Mouse (Mus musculus) MEL (cell line): ENCODE data around the gene Mtx1. TPM values are rescaled to one million over a fixed set of nuclear protein-coding genes. Genes with fewer than 3 reads are reported as not detected.
A peak's percentile ranks its signal among the peaks of the same experiment; 100 is the strongest.

Experiments used
- DNase-seq: peaks from one replicate; pipeline ENCODE4 v3.0.0; 2011; ENCODE audit warnings: low read depth, low spot score
- H3K27ac ChIP-seq: 2 replicates; pipeline ENCODE4 v1.5.1; 2012; ENCODE audit warnings: low read depth, mild to moderate bottlenecking, control low read depth, low read length, moderate library complexity; ENCODE audit not compliant: control insufficient read depth
- H3K27me3 ChIP-seq, 2 experiments: fragments of 150-350 bp in 1 of 2; sonication (generic) in 1 of 2; 2 replicates each; pipeline ENCODE4 v1.6.1; 2012; ENCODE audit warnings: low read length in 2 of 2, mild to moderate bottlenecking in 2 of 2, improper control_type of control experiment in 1 of 2, moderate library complexity in 1 of 2; ENCODE audit not compliant: insufficient read depth in 2 of 2, control insufficient read depth in 1 of 2
- H3K36me3 ChIP-seq, 2 experiments: 2 replicates each; pipeline ENCODE4 v1.6.1; 2012 to 2014; ENCODE audit warnings: low read length in 2 of 2, improper control_type of control experiment in 1 of 2, inconsistent platforms in 1 of 2, mild to moderate bottlenecking in 1 of 2; ENCODE audit not compliant: insufficient read depth in 2 of 2, control insufficient read depth in 1 of 2
- H3K4me1 ChIP-seq, 2 experiments: fragments of 150-350 bp in 1 of 2; sonication (generic) in 1 of 2; 2 replicates each; pipeline ENCODE4 v1.6.1; 2012; ENCODE audit warnings: low read length in 2 of 2, improper control_type of control experiment in 1 of 2, mild to moderate bottlenecking in 1 of 2; ENCODE audit not compliant: insufficient read depth in 2 of 2, control insufficient read depth in 1 of 2
- H3K4me3 ChIP-seq, 2 experiments: fragments of 150-350 bp in 1 of 2; sonication (generic) in 1 of 2; 2 replicates each; pipeline ENCODE4 v1.5.1; 2012; ENCODE audit warnings: low read depth in 2 of 2, low read length in 2 of 2, mild to moderate bottlenecking in 2 of 2, moderate library complexity in 2 of 2, control low read depth in 1 of 2, improper control_type of control experiment in 1 of 2; ENCODE audit not compliant: control insufficient read depth in 1 of 2, insufficient read depth in 1 of 2
- H3K79me2 ChIP-seq: 2 replicates; pipeline ENCODE4 v1.6.1; 2012; ENCODE audit warnings: mild to moderate bottlenecking, low read length, moderate library complexity; ENCODE audit not compliant: control insufficient read depth, poor library complexity, insufficient read depth
- H3K9ac ChIP-seq: 2 replicates; pipeline ENCODE4 v1.6.1; 2012; ENCODE audit warnings: low read depth, mild to moderate bottlenecking, control low read depth, low read length, moderate library complexity; ENCODE audit not compliant: control insufficient read depth, poor library complexity, severe bottlenecking
- H3K9me3 ChIP-seq: fragments of 150-350 bp; sonication (generic); replicated peaks from 2 replicates; pipeline ENCODE4 v1.6.1; 2012; ENCODE audit warnings: mild to moderate bottlenecking, low read length, improper control_type of control experiment, moderate library complexity; ENCODE audit not compliant: insufficient read depth
- BHLHE40 ChIP-seq: IDR thresholded peaks from 2 replicates; pipeline ENCODE4 v1.6.1; 2012; ENCODE audit warnings: low read depth, mild to moderate bottlenecking, inconsistent platforms, low read length, improper control_type of control experiment, borderline replicate concordance
- CHD1 ChIP-seq: IDR thresholded peaks from 2 replicates; pipeline ENCODE4 v1.6.1; 2012; ENCODE audit warnings: low read depth, mild to moderate bottlenecking, inconsistent platforms, low read length, improper control_type of control experiment
- CHD2 ChIP-seq: IDR thresholded peaks from 2 replicates; pipeline ENCODE4 v1.6.1; 2011; ENCODE audit warnings: low read length, improper control_type of control experiment
- E2F4 ChIP-seq: IDR thresholded peaks from 2 replicates; pipeline ENCODE4 v1.6.1; 2011; ENCODE audit warnings: low read depth, low read length, improper control_type of control experiment, borderline replicate concordance
- EP300 ChIP-seq, 2 experiments: IDR thresholded peaks; 2 replicates each; pipeline ENCODE4 v1.6.1; 2011; ENCODE audit warnings: improper control_type of control experiment in 2 of 2, low read length in 2 of 2, low read depth in 1 of 2, mild to moderate bottlenecking in 1 of 2
- ETS1 ChIP-seq: IDR thresholded peaks from 2 replicates; pipeline ENCODE4 v1.6.1; 2012; ENCODE audit warnings: low read depth, mild to moderate bottlenecking, inconsistent platforms, low read length, improper control_type of control experiment, moderate library complexity
- GATA1 ChIP-seq: IDR thresholded peaks from 2 replicates; pipeline ENCODE4 v1.6.1; 2011; ENCODE audit warnings: low read depth, low read length, improper control_type of control experiment
- JUND ChIP-seq: IDR thresholded peaks from 2 replicates; pipeline ENCODE4 v1.6.1; 2011; ENCODE audit warnings: low read depth, mild to moderate bottlenecking, improper control_type of control experiment, low read length
- MAX ChIP-seq: IDR thresholded peaks from 2 replicates; pipeline ENCODE4 v1.6.1; 2011; ENCODE audit warnings: low read length, improper control_type of control experiment
- MAZ ChIP-seq: IDR thresholded peaks from 2 replicates; pipeline ENCODE4 v1.6.1; 2012; ENCODE audit warnings: low read depth, mild to moderate bottlenecking, inconsistent platforms, low read length, improper control_type of control experiment
- MEF2A ChIP-seq: IDR thresholded peaks from 2 replicates; pipeline ENCODE4 v1.6.1; 2014; ENCODE audit warnings: low read depth, mild to moderate bottlenecking, inconsistent platforms, low read length, improper control_type of control experiment; ENCODE audit not compliant: poor library complexity, insufficient replicate concordance, severe bottlenecking; ENCODE audit errors: extremely low read depth
- MXI1 ChIP-seq: IDR thresholded peaks from 2 replicates; pipeline ENCODE4 v1.6.1; 2011; ENCODE audit warnings: mild to moderate bottlenecking, low read depth, low read length, improper control_type of control experiment
- MYC ChIP-seq: IDR thresholded peaks from 2 replicates; pipeline ENCODE4 v1.6.1; 2011; ENCODE audit warnings: low read depth, mild to moderate bottlenecking, low read length, improper control_type of control experiment, moderate library complexity
- NELFE ChIP-seq: IDR thresholded peaks from 2 replicates; pipeline ENCODE4 v1.6.1; 2011; ENCODE audit warnings: low read depth, low read length, improper control_type of control experiment
- NRF1 ChIP-seq: IDR thresholded peaks from 2 replicates; pipeline ENCODE4 v1.6.1; 2014; ENCODE audit warnings: low read depth, mild to moderate bottlenecking, inconsistent platforms, low read length, improper control_type of control experiment, moderate library complexity; ENCODE audit not compliant: poor library complexity, insufficient read depth, severe bottlenecking
- POLR2A ChIP-seq, 2 experiments: IDR thresholded peaks; 2 replicates each; pipeline ENCODE4 v1.6.1; 2011 to 2012; ENCODE audit warnings: low read length in 2 of 2, mild to moderate bottlenecking in 2 of 2, control low read depth in 1 of 2, improper control_type of control experiment in 1 of 2, low read depth in 1 of 2, moderate library complexity in 1 of 2; ENCODE audit not compliant: control insufficient read depth in 1 of 2, insufficient read depth in 1 of 2, poor library complexity in 1 of 2
- POLR2AphosphoS5 ChIP-seq: IDR thresholded peaks from 2 replicates; pipeline ENCODE4 v1.6.1; 2012; ENCODE audit warnings: low read depth, borderline replicate concordance, mild to moderate bottlenecking, inconsistent platforms, low read length, moderate library complexity, mixed read lengths
- RCOR1 ChIP-seq: IDR thresholded peaks from 2 replicates; pipeline ENCODE4 v1.6.1; 2012; ENCODE audit warnings: low read depth, mild to moderate bottlenecking, inconsistent platforms, low read length, improper control_type of control experiment
- SIN3A ChIP-seq: IDR thresholded peaks from 2 replicates; pipeline ENCODE4 v1.6.1; 2012; ENCODE audit warnings: low read length, improper control_type of control experiment, inconsistent platforms
- SMC3 ChIP-seq: IDR thresholded peaks from 2 replicates; pipeline ENCODE4 v1.6.1; 2011; ENCODE audit warnings: low read depth, low read length, improper control_type of control experiment
- TAL1 ChIP-seq: IDR thresholded peaks from 2 replicates; pipeline ENCODE4 v1.6.1; 2012; ENCODE audit warnings: mild to moderate bottlenecking, inconsistent platforms, low read length, moderate library complexity, mixed read lengths
- TCF12 ChIP-seq: IDR thresholded peaks from 2 replicates; pipeline ENCODE4 v1.6.1; 2014; ENCODE audit warnings: low read depth, mild to moderate bottlenecking, inconsistent platforms, low read length, improper control_type of control experiment, moderate library complexity
- UBTF ChIP-seq: IDR thresholded peaks from 2 replicates; pipeline ENCODE4 v1.6.1; 2012; ENCODE audit warnings: low read depth, mild to moderate bottlenecking, inconsistent platforms, low read length, improper control_type of control experiment, moderate library complexity, borderline replicate concordance; ENCODE audit not compliant: insufficient read depth
- USF1 ChIP-seq: IDR thresholded peaks from 2 replicates; pipeline ENCODE4 v1.6.1; 2014; ENCODE audit warnings: low read depth, mild to moderate bottlenecking, inconsistent platforms, low read length, improper control_type of control experiment, moderate library complexity
- USF2 ChIP-seq, 2 experiments: IDR thresholded peaks; 2 replicates each; pipeline ENCODE4 v1.6.1; 2011 to 2012; ENCODE audit warnings: improper control_type of control experiment in 2 of 2, low read length in 2 of 2, borderline replicate concordance in 1 of 2, inconsistent platforms in 1 of 2, low read depth in 1 of 2, mild to moderate bottlenecking in 1 of 2; ENCODE audit not compliant: insufficient read depth in 1 of 2
- polyA plus RNA-seq, 2 experiments: library from polyadenylated mRNA; stranded (reverse) in 1 of 2; unstranded in 1 of 2; fragments of >175 nt in 1 of 2; fragments of >200 nt in 1 of 2; gene quantifications; 2 replicates each; pipeline versions ENCODE4 v1.2.1 to v1.2.4; 2012; ENCODE audit warnings: low replicate concordance in 2 of 2, low read depth in 1 of 2; ENCODE audit not compliant: insufficient read length in 2 of 2, insufficient read depth in 1 of 2, missing spikeins in 1 of 2
- total RNA-seq: library from RNA; depleted of rRNA; stranded (reverse); fragments of 300-350 nt; gene quantifications from 2 replicates; pipeline ENCODE4 v1.2.3, GENCODE M21; 2012

Mtx1 gene
- total and polyA plus RNA-seq, 3 experiments, result 314 to 369 TPM; not detected in 1

GRCm38 (mm10) chr3:89246261-89247100 is 19.6 kb upstream of the Mtx1 start, which contains the start of gene Trim46 (continued):
- TF ChIP-seq MYC, result peak; percentile 77
- TF ChIP-seq E2F4, result no peak; the same call in 1 of the 2 replicates
- no peak for TF ChIP-seq BHLHE40
- TF ChIP-seq POLR2A (IDR thresholded peaks at IDR 0.05; ENCODE audit: control insufficient read depth in 1 of 2, insufficient read depth in 1 of 2, low read depth in 1 of 2, low read length in 2 of 2, poor library complexity in 1 of 2), result peak; percentile 90 to 94; a peak in 3 of 4 replicates
- peak; percentile 70 for TF ChIP-seq TCF12

DNA sequence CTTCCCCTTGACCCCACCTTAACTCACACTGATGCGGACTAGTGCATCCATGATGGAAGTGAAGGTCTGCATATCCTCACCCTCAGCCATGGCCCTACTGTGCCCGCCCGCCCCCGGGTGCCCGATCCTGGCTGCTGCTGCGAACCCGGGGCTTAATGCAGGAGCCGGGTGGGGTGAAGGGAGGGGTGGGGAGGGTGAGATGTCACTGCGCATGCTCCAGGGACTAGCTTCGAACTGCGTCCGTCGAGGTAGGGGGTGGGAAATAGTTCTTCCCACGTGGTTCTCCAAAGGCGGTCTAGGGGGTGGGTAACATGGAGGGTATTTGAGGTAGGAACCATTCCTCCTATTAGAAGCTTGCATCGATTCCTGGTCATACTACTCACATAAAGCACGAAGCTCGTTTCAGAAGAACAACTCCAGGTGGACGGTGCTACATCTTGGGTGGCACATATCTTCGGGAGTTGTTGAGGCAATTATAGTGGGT is 18.8 kb upstream of the Mtx1 start, which contains the start of gene Krtcap2:
Gene Krtcap2, plus strand, starts transcription at position 279 of the 484 bp plus-strand sequence.
- Histone ChIP-seq H3K9ac (peak within 1 kb of the TSS; percentile 99), H3K4me1 (peaks cover 15 to 16% of the 10 kb centered on the region in 2 experiments; a peak in 3 of 4 replicates), H3K27me3 (no peaks in the 10 kb centered on the region), H3K27ac (peak within 1 kb of the TSS; percentile 98), H3K9me3 (no peaks in the 10 kb centered on the region)
- DNase-seq, result peak; percentile 94
- peak in 1 of 2 experiments; percentile 44; a peak in 1 of 4 replicates for TF ChIP-seq USF2 (IDR thresholded peaks at IDR 0.05; ENCODE audit: borderline replicate concordance in 1 of 2, insufficient read depth in 1 of 2, low read depth in 1 of 2, low read length in 2 of 2)
- no peak for TF ChIP-seq SMC3
- 0 out of 2 replicates have a peak, but pooled peaks have one; percentile 70 for TF ChIP-seq CHD1
- peak; percentile 41; the same call in 1 of the 2 replicates for TF ChIP-seq TCF12
- peak; percentile 19; the same call in 1 of the 2 replicates for TF ChIP-seq SIN3A
- TF ChIP-seq ETS1, result peak; percentile 46; the same call in 1 of the 2 replicates
- TF ChIP-seq UBTF, result no peak
- TF ChIP-seq RCOR1, result 0 out of 2 replicates have a peak, but pooled peaks have one; percentile 13
- peak; percentile 95 for TF ChIP-seq MAZ
- TF ChIP-seq POLR2A (IDR thresholded peaks at IDR 0.05; ENCODE audit: control insufficient read depth in 1 of 2, insufficient read depth in 1 of 2, low read depth in 1 of 2, low read length in 2 of 2, poor library complexity in 1 of 2), result no peak
- TF ChIP-seq MEF2A, result no peak
- TF ChIP-seq CHD2, result no peak
- peak; percentile 98 for TF ChIP-seq NRF1
- TF ChIP-seq MXI1, result peak; percentile 82
- peak; percentile 85 for TF ChIP-seq USF1
- TF ChIP-seq MAX, result peak; percentile 98
- no peak for TF ChIP-seq GATA1
- TF ChIP-seq E2F4, result 0 out of 2 replicates have a peak, but pooled peaks have one; percentile 25
- TF ChIP-seq MYC, result peak; percentile 86
- TF ChIP-seq EP300 (IDR thresholded peaks at IDR 0.05; ENCODE audit: low read depth in 1 of 2, low read length in 2 of 2), result no peak
- TF ChIP-seq NELFE, result no peak; the same call in 1 of the 2 replicates
- TF ChIP-seq JUND, result no peak
- TF ChIP-seq TAL1, result no peak
- no peak for TF ChIP-seq POLR2AphosphoS5
- TF ChIP-seq, all 39 proteins: peak for 13
- Histone ChIP-seq H3K79me2 (peaks cover 17% of the 10 kb centered on the region), H3K4me3 (peak within 1 kb of the TSS; percentile 84 to 89), H3K36me3 (peaks cover 7 to 16% of the 10 kb centered on the region in 2 experiments; a peak in 3 of 4 replicates)
